Mouse (Mus musculus): ENCODE results near the gene Prkaca.
"Not testable (repeated sequence)": the region's sequence is repeated elsewhere in the genome, so short reads cannot be mapped to it uniquely, and the experiment has no call there.

Prkaca gene

GRCm38 (mm10) chr8:83976101-83976630, 3.4 kb downstream of the Prkaca start:
- DNase-seq: no peak

- DNase-seq: no peak
These were observed 4.1 kb downstream of the Prkaca start for GRCm38 (mm10) chr8:83976779-83977350.

- no peak for DNase-seq
These were observed 4.9 kb downstream of the Prkaca start for GRCm38 (mm10) chr8:83977646-83978045.

GRCm38 (mm10) chr8:83978200-83978599, 5.4 kb downstream of the Prkaca start:
- DNase-seq: no peak

GRCm38 (mm10) chr8:83980250-83980649, 7.5 kb downstream of the Prkaca start:
- DNase-seq: no peak

- DNase-seq: no peak
These were observed 8.1 kb downstream of the Prkaca start for GRCm38 (mm10) chr8:83980845-83981244.

- no peak for DNase-seq
These were observed 8.7 kb downstream of the Prkaca start for GRCm38 (mm10) chr8:83981533-83981932.

- no peak for DNase-seq
These were observed 9.7 kb downstream of the Prkaca start for GRCm38 (mm10) chr8:83982449-83982848.

GRCm38 (mm10) chr8:83983222-83983621, 10.4 kb downstream of the Prkaca start:
- not testable (repeated sequence) for DNase-seq

- no peak for DNase-seq
These were observed 16.4 kb downstream of the Prkaca start for GRCm38 (mm10) chr8:83989243-83989642.

GRCm38 (mm10) chr8:83990170-83990569, 17.4 kb downstream of the Prkaca start:
- no peak for DNase-seq

- DNase-seq: no peak
These were observed 19.7 kb downstream of the Prkaca start for GRCm38 (mm10) chr8:83992488-83992887.

GRCm38 (mm10) chr8:83994030-83994429, 21.2 kb downstream of the Prkaca start:
- DNase-seq: no peak

GRCm38 (mm10) chr8:83995973-83996372, 23.2 kb downstream of the Prkaca start:
- DNase-seq: peak; percentile 44

GRCm38 (mm10) chr8:83996567-83997505, 24.0 kb downstream of the Prkaca start:
- DNase-seq: peak; percentile 97

- peak; percentile 76 for DNase-seq
These were observed 24.8 kb downstream of the Prkaca start, which contains the start of gene Samd1 for GRCm38 (mm10) chr8:83997511-83998141. Gene Samd1, plus strand, starts transcription at chr8:83997672.

- DNase-seq: peak; percentile 78
These were observed 25.7 kb downstream of the Prkaca start for GRCm38 (mm10) chr8:83998231-83999056.

GRCm38 (mm10) chr8:83999057-83999705, 26.4 kb downstream of the Prkaca start:
- no peak for DNase-seq

GRCm38 (mm10) chr8:83999825-84000224, 27.0 kb downstream of the Prkaca start:
- DNase-seq: no peak

- peak; percentile 38 for DNase-seq
These were observed 28.6 kb downstream of the Prkaca start, which contains the start of gene 1700067K01Rik for GRCm38 (mm10) chr8:84001281-84002000. Gene 1700067K01Rik, plus strand, starts transcription at chr8:84001502.

Measured in kidney, postnatal 10 days (tissue).